Mouse (Mus musculus): ENCODE data around the gene Rpl11. TPM values are rescaled to one million over a fixed set of nuclear protein-coding genes. Genes with fewer than 3 reads are reported as not detected.
"Not testable (repeated sequence)": the region's sequence is repeated elsewhere in the genome, so short reads cannot be mapped to it uniquely, and the experiment has no call there.

The Rpl11 gene
- polyA plus RNA-seq, 1 experiment from 2014 or later: 240 TPM

DNA sequence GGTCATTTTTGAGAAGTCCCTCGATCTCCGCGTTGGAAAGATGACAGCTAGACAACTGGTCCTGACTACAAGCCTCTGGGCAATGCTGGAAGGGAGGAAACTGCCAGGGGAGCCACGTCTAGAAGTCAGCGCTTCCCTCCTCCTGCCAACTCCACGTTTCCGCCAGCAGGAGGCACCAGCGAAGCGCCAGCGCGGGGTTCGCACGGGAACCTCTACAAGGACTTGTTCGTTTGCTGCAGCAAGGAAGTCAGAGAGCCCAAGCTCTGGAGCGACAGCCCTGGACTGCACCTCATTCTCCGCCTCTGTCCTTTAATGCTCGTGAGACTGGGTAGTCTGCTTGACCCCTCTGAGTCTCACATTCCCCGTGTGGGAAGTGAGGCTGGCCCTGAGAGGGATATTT is 16.7 kb upstream of the Rpl11 start:
- peaks cover 50% of the 10 kb centered on the region for H3K27me3 ChIP-seq
- H3K9me3 ChIP-seq (replicated peaks): no peaks in the 10 kb centered on the region
- H3K4me3 ChIP-seq (replicated peaks): no peak overlapping the region
- 4% methylated on average over 18 of the region's 18 CpGs for WGBS (ENCODE audit: insufficient replicate concordance)
- H3K4me1 ChIP-seq (replicated peaks): peaks cover 23% of the 10 kb centered on the region
- no peaks in the 10 kb centered on the region for H3K36me3 ChIP-seq (replicated peaks)
- ATAC-seq (ENCODE audit: insufficient read depth): peak; percentile 45; the same call in 1 of the 2 replicates
- H3K27ac ChIP-seq (replicated peaks): no peak overlapping the region
- no peak overlapping the region for H3K4me2 ChIP-seq
- H3K9ac ChIP-seq: no peak overlapping the region

DNA sequence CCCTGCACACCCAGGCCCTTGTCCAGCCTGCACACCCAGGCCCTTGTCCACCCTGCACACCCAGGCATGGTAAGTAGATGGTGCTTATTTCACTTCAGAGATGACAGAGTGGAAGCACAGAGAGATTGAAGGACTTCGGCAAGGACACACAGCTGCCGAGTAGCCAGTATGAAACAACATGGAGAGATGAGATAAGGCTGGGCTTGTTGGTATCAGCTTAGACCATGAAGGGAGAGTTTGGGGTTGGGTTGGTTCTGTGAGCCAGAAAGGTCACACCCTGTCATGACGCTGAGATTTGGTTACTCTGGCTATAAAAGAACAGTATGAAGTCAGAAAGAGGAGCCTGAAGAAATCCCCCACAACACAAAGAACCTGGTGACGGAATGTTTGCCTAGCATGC is 16.1 kb upstream of the Rpl11 start:
- H3K9me3 ChIP-seq (replicated peaks): no peaks in the 10 kb centered on the region
- no peaks in the 10 kb centered on the region for H3K36me3 ChIP-seq (replicated peaks)
- no peak overlapping the region for H3K4me2 ChIP-seq
- 20% methylated on average over 4 of the region's 4 CpGs for WGBS (ENCODE audit: insufficient replicate concordance)
- peaks cover 23% of the 10 kb centered on the region for H3K4me1 ChIP-seq (replicated peaks)
- no peak overlapping the region for H3K9ac ChIP-seq
- H3K27me3 ChIP-seq: peaks cover 50% of the 10 kb centered on the region
- peak; percentile 64; the same call in 1 of the 2 replicates for ATAC-seq (ENCODE audit: insufficient read depth)
- H3K27ac ChIP-seq (replicated peaks): no peak overlapping the region
- no peak overlapping the region for H3K4me3 ChIP-seq (replicated peaks)

DNA sequence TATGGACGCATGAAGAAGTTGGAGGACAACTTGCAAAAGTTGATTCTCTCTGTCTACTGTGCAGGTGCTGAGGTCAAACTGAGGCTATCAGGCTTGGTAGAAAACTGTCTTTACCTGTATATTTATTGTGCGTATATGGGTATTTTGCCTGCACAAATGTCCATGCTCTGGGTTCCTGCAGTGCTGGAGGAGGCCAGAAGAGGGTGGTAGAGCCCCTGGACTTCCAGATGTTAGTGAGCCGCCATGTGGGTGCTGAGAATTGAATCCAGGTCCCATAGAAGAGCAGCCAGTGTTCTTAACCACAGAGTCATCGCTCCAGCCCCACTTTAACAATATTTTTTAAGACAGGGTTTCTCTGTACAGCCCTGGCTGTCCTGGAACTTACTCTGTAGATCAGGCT is 9.9 kb upstream of the Rpl11 start:
- H3K36me3 ChIP-seq (replicated peaks): no peaks in the 10 kb centered on the region
- 76% methylated on average over 4 of the region's 4 CpGs for WGBS (ENCODE audit: insufficient replicate concordance)
- H3K4me2 ChIP-seq: no peak overlapping the region
- no peak overlapping the region for H3K9ac ChIP-seq
- no peaks in the 10 kb centered on the region for H3K9me3 ChIP-seq (replicated peaks)
- no peaks in the 10 kb centered on the region for H3K4me1 ChIP-seq (replicated peaks)
- peaks cover 25% of the 10 kb centered on the region for H3K27me3 ChIP-seq
- no peak overlapping the region for H3K4me3 ChIP-seq (replicated peaks)
- no peak overlapping the region for H3K27ac ChIP-seq (replicated peaks)
- no peak for ATAC-seq (ENCODE audit: insufficient read depth)

DNA sequence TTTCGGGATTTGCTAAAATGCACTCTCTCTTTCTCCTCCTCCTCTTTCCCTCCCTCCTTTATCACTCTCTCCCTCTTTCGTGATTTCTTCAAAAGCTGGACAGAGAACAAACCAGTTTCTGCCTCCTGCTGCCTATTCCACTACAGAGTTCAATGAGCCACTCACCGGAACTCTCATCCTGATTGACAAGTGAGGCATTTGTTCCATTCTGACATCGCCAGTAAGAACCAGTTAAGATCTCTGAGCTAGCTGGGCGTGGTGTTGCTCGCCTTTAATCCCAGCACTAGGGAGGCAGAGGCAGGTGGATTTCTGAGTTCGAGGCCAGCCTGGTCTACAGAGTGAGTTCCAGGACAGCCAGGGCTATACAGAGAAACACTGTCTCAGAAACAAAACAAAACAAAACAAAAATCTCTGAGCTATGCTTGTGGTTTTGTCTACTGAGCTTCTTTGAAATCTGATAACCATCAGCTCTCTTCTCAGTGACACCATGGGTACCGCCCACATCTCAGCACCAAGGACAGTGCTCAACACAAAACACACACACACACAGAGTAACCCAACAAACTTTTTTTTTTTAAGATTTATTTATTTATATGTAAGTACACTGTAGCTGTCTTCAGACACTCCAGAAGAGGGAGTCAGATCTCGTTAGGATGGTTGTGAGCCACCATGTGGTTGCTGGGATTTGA is 6.7 kb upstream of the Rpl11 start:
- WGBS (ENCODE audit: insufficient replicate concordance): 45% methylated on average over 9 of the region's 9 CpGs
- ATAC-seq (ENCODE audit: insufficient read depth): not testable (repeated sequence)

DNA sequence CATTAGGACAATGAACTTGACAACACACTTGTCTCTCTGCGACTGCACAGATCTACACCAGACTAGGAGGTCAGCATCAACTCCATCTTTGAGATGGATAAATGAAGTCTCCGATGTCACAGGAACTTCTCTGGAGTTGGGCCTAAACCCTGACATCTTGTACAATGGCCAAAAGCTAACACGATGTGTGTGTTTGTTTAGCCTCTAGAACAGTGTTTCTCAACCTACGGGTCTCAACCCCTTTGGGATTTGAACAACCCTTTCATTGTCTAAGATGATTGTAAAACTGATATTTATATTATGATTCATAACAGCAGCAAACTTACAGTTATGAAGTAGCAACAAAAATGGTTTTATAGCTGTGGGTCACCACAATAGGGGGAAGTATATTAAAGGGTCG is 4.7 kb upstream of the Rpl11 start:
- H3K4me1 ChIP-seq (replicated peaks): peaks cover 6% of the 10 kb centered on the region
- no peaks in the 10 kb centered on the region for H3K36me3 ChIP-seq (replicated peaks)
- H3K4me3 ChIP-seq (replicated peaks): no peak overlapping the region
- no peak overlapping the region for H3K9ac ChIP-seq
- no peak for ATAC-seq (ENCODE audit: insufficient read depth)
- WGBS (ENCODE audit: insufficient replicate concordance): 65% methylated on average over 5 of the region's 5 CpGs
- peaks cover 24% of the 10 kb centered on the region for H3K27me3 ChIP-seq
- no peak overlapping the region for H3K4me2 ChIP-seq
- no peaks in the 10 kb centered on the region for H3K9me3 ChIP-seq (replicated peaks)
- H3K27ac ChIP-seq (replicated peaks): no peak overlapping the region

More for the DNA sequence above, 6.7 kb upstream of the Rpl11 start:
- H3K4me1 ChIP-seq (replicated peaks); H3K4me3 ChIP-seq (replicated peaks); H3K27ac ChIP-seq (replicated peaks); H3K36me3 ChIP-seq (replicated peaks); H3K4me2 ChIP-seq; H3K9me3 ChIP-seq (replicated peaks); H3K9ac ChIP-seq: not testable (repeated sequence)
- H3K27me3 ChIP-seq: peaks cover 25% of the 10 kb centered on the region

DNA sequence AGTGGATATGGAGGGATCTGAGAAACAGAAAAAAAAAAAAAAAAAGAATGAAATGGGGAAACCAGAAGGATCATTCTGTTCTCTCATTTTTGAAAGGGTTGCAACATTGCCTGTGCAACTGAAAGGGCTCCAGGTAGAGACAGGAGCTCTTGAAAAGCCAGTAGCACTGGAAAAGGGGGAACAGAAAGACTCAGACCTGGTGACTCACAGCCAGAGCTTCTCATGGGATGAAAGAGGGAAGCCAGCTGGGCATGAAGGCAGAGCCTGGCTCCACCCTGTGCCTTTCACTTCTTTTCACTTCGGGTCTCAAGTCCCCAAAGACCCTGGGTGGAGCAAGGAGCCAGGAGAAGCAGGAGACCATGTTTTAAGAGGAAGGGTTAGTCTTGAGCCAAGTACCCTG is 2.8 kb upstream of the Rpl11 start:
- Histone ChIP-seq H3K27me3 (peaks cover 18% of the 10 kb centered on the region), H3K9me3 (replicated peaks) (no peaks in the 10 kb centered on the region), H3K4me1 (replicated peaks) (peaks cover 20% of the 10 kb centered on the region), H3K4me2 (no peak overlapping the region), H3K9ac (no peak overlapping the region), H3K27ac (replicated peaks) (no peak overlapping the region), H3K4me3 (replicated peaks) (no peak overlapping the region), H3K36me3 (replicated peaks) (peaks cover 13% of the 10 kb centered on the region)
- ATAC-seq (ENCODE audit: insufficient read depth): no peak
- WGBS (ENCODE audit: insufficient replicate concordance): 18% methylated on average over 1 of the region's 1 CpGs

DNA sequence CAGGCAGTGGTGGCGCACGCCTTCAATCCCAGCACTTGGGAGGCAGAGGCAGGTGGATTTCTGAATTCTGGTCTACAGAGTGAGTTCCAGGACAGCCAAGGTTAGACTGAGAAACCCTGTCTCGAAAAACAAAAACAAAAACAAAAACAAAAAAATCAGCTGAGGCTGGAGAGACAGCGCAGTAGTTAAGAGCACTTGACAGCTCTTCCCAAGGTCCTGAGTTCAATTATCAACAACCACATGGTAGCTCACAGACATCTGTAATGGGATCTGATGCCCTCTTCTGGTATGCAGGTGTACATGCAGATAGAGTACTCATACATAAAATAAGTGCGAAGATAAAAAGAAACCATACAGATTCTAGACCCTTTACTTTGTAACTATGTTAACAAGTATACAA is 615 bp upstream of the Rpl11 start:
- H3K36me3 ChIP-seq (replicated peaks): peaks cover 35% of the 10 kb centered on the region
- H3K4me1 ChIP-seq (replicated peaks): peaks cover 40% of the 10 kb centered on the region
- peak overlapping the region; percentile 78 for H3K4me2 ChIP-seq
- no peak for ATAC-seq (ENCODE audit: insufficient read depth)
- no peaks in the 10 kb centered on the region for H3K9me3 ChIP-seq (replicated peaks)
- no peak overlapping the region for H3K4me3 ChIP-seq (replicated peaks)
- H3K27me3 ChIP-seq: peaks cover 18% of the 10 kb centered on the region
- H3K27ac ChIP-seq (replicated peaks): peak overlapping the region; percentile 64
- 59% methylated on average over 5 of the region's 5 CpGs for WGBS (ENCODE audit: insufficient replicate concordance)
- no peak overlapping the region for H3K9ac ChIP-seq

DNA sequence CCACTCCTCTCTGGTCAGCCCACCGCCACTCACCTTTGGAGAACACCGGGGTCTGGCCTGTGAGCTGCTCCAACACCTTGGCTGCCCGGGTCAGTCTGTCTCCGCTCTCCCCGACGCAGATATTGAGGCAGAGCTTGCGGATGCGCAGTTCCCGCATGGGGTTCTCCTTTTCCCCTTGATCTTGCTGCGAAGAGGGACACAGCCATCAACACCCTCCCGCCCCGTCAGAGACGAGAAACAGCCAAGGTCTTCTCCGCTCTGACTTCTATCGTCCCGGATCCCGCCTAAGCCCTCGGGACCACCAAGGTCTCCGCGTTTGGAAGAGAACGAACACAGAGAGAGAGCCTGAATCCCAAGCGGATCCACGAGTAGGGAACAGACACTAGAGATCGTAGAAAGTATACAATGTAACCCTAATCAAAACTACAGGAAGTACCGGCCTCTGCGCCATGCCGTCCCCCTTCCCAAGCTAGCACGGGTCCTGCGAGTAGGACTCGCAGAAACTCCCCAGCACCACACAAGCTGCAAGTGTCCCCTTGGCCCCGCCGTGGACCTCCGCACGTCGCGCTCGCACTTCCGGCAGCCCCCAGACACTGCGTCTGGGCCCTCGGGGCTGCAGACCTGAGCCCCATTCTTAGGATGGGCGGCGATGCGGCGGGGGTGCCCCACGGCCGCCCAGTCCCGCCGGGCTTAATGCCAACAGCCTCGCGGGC is 538 bp downstream of the Rpl11 start:
- H3K27me3 ChIP-seq: peaks cover 18% of the 10 kb centered on the region
- H3K4me3 ChIP-seq (replicated peaks): peak overlapping the region; percentile 77
- under 1% methylated on average over 50 of the region's 50 CpGs for WGBS (ENCODE audit: insufficient replicate concordance)
- H3K4me1 ChIP-seq (replicated peaks): peaks cover 51% of the 10 kb centered on the region
- H3K36me3 ChIP-seq (replicated peaks): peaks cover 42% of the 10 kb centered on the region
- peak overlapping the region; percentile 64 for H3K27ac ChIP-seq (replicated peaks)
- peak; percentile 63 for ATAC-seq (ENCODE audit: insufficient read depth)
- peak overlapping the region; percentile 78 for H3K4me2 ChIP-seq
- no peaks in the 10 kb centered on the region for H3K9me3 ChIP-seq (replicated peaks)
- H3K9ac ChIP-seq: peak overlapping the region; percentile 95

DNA sequence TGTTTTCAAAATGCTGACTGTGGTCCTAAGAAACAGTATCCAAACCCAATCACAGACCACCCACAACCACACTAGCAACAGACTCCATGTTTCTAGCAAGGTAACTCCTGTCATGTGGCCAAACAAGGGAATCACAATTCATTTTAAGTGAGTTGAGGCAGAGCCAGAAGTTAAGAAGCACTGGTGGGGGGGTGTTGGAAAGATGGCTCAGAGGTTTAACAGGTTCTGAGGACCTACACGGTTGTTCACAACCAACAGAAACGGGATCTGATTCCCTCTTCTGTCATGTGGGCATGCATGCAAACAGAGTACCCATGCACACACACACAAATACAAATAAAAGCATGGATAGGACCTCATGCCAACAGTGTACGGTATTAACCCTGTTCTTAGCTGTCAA is 1.2 kb downstream of the Rpl11 start:
- Histone ChIP-seq H3K4me3 (replicated peaks) (peak overlapping the region; percentile 77), H3K36me3 (replicated peaks) (peaks cover 48% of the 10 kb centered on the region), H3K27ac (replicated peaks) (peak overlapping the region; percentile 64), H3K4me2 (peak overlapping the region; percentile 78), H3K27me3 (peaks cover 18% of the 10 kb centered on the region), H3K4me1 (replicated peaks) (peaks cover 57% of the 10 kb centered on the region), H3K9ac (peak overlapping the region; percentile 95), H3K9me3 (replicated peaks) (no peaks in the 10 kb centered on the region)
- WGBS (ENCODE audit: insufficient replicate concordance): 1% methylated on average over 3 of the region's 3 CpGs
- ATAC-seq (ENCODE audit: insufficient read depth): no peak

DNA sequence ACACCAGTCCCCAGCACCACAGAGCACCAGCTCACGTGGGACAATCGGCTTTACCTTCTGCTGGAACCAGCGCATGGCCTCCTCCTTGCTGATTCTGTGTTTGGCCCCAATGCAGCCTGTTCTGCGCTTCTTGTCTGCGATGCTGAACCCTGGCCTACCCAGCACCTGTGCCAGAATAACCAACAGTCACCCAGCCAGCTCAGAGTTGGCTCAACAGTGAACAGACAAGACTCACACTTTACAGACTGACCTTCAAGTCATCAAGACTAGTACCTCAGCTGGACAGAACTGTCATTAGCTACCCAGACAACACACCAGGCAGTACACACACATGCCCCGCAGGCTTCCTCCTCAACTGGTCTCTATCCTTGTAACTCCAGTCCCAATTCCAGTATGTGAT is 3.0 kb downstream of the Rpl11 start:
- H3K9ac ChIP-seq: peak overlapping the region; percentile 21; the same call in 1 of the 2 replicates

DNA sequence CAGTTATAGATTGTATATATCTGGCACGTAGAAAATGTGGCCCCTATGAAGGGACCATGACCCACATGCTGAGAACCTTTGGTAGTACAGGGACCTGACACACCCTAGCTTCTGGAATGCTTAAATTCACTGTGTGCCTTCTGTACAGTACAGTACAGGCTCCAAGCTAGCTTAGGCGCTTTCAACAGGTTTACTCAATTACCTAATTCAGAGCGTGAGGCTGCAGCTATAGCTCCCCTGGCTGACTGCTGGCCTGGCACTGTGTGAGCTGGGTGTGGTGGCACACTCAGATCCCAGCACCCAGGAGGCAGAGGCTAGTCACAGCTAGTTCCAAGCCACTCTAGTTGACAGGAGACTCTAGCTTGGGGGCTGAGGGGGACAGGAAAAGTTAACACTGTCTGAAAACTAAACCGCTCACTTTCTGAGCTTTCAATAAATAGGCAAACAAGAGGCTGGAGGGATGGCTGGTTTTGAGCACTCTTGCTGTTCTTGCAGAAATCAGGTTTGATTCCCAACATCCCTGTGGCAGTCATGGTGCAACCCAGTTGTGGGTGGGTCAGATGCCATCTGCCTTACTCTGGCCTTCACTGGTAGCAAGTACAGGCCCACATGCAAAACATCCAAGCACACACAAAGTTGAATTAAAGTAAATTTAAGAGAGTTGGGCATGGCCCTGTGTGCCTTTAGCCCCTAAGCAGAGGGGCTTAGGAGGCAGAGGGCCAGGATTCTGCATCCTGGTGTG is 4.8 kb downstream of the Rpl11 start:
- no peak overlapping the region; the same call in 1 of the 2 replicates for H3K27ac ChIP-seq (replicated peaks)
- H3K4me2 ChIP-seq: no peak overlapping the region
- no peak overlapping the region for H3K4me3 ChIP-seq (replicated peaks)
- H3K4me1 ChIP-seq (replicated peaks): peaks cover 54% of the 10 kb centered on the region
- ATAC-seq (ENCODE audit: insufficient read depth): no peak
- H3K9ac ChIP-seq: no peak overlapping the region
- 64% methylated on average over 4 of the region's 4 CpGs for WGBS (ENCODE audit: insufficient replicate concordance)
- H3K36me3 ChIP-seq (replicated peaks): peaks cover 57% of the 10 kb centered on the region
- no peaks in the 10 kb centered on the region for H3K27me3 ChIP-seq
- no peaks in the 10 kb centered on the region for H3K9me3 ChIP-seq (replicated peaks)

More for the DNA sequence above, 3.0 kb downstream of the Rpl11 start:
- 89% methylated on average over 6 of the region's 6 CpGs for WGBS (ENCODE audit: insufficient replicate concordance)
- no peak overlapping the region; the same call in 1 of the 2 replicates for H3K4me2 ChIP-seq
- H3K27ac ChIP-seq (replicated peaks): no peak overlapping the region
- H3K4me3 ChIP-seq (replicated peaks): no peak overlapping the region
- H3K9me3 ChIP-seq (replicated peaks): no peaks in the 10 kb centered on the region
- H3K36me3 ChIP-seq (replicated peaks): peaks cover 57% of the 10 kb centered on the region
- H3K4me1 ChIP-seq (replicated peaks): peaks cover 58% of the 10 kb centered on the region
- ATAC-seq (ENCODE audit: insufficient read depth): no peak
- peaks cover 6% of the 10 kb centered on the region; the same call in 1 of the 2 replicates for H3K27me3 ChIP-seq

Data from liver, embryonic 15.5 days (tissue).